Mouse (Mus musculus) intestine, postnatal 0 days (tissue): ENCODE results near the gene Kif2a. TPM values are rescaled to one million over a fixed set of nuclear protein-coding genes. Genes with fewer than 3 reads are reported as not detected.
A peak's percentile ranks its signal among the peaks of the same experiment; 100 is the strongest.
"Not testable (repeated sequence)": the region's sequence is repeated elsewhere in the genome, so short reads cannot be mapped to it uniquely, and the experiment has no call there.

Experiments used
- ATAC-seq: fragments of 200-750 bp; cut with Nextera tagmentation; 2 replicates; pipeline ENCODE4 v1.8.0; 2017; ENCODE audit warnings: mild to moderate bottlenecking, moderate TSS enrichment, moderate library complexity
- H3K27ac ChIP-seq: fragments of 300-500 bp; sonication (generic); 2 replicates; pipeline ENCODE4 v1.5.1; 2014; ENCODE audit warnings: mild to moderate bottlenecking, low read depth, low read length, moderate library complexity
- H3K27me3 ChIP-seq: fragments of 300-500 bp; sonication (generic); replicated peaks from 2 replicates; pipeline ENCODE4 v1.6.1; 2014; ENCODE audit warnings: low read length, mixed read lengths; ENCODE audit not compliant: control insufficient read depth, insufficient read depth
- H3K36me3 ChIP-seq: fragments of 300-500 bp; sonication (generic); 2 replicates; pipeline ENCODE4 v1.6.1; 2014; ENCODE audit warnings: mild to moderate bottlenecking, moderate library complexity; ENCODE audit not compliant: control insufficient read depth, insufficient read depth
- H3K4me1 ChIP-seq: fragments of 300-500 bp; sonication (generic); replicated peaks from 2 replicates; pipeline ENCODE4 v1.6.1; 2014; ENCODE audit warnings: antibody characterized with exemption, low read length, mixed read lengths; ENCODE audit not compliant: control insufficient read depth, insufficient read depth
- H3K4me2 ChIP-seq: fragments of 300-500 bp; sonication (generic); replicated peaks from 2 replicates; pipeline ENCODE4 v1.6.1; 2014; ENCODE audit warnings: low read depth, mild to moderate bottlenecking, moderate library complexity
- H3K4me3 ChIP-seq: fragments of 300-500 bp; sonication (generic); 2 replicates; pipeline ENCODE4 v1.5.1; 2014; ENCODE audit warnings: low read depth, low read length
- H3K9ac ChIP-seq: fragments of 300-500 bp; sonication (generic); 2 replicates; pipeline ENCODE4 v1.6.1; 2014; ENCODE audit warnings: mild to moderate bottlenecking, low read depth, low read length
- H3K9me3 ChIP-seq: fragments of 300-500 bp; sonication (generic); 2 replicates; pipeline ENCODE4 v1.6.1; 2016; ENCODE audit warnings: mixed run types; ENCODE audit not compliant: control insufficient read depth
- CTCF ChIP-seq: sonication (generic); IDR thresholded peaks from 2 replicates; pipeline ENCODE4 v1.5.1; 2016; ENCODE audit warnings: low read depth, mild to moderate bottlenecking, control low read depth, antibody characterized with exemption, moderate library complexity
- WGBS: fragments of 180-500 bp; shearing (Covaris S2); extraction: QIAGEN DNeasy Blood & Tissue Kit; methylation state at CpG from one replicate; pipeline ENCODE4 v1.1.7; 2014; 5-methylcytosine and 5-hydroxymethylcytosine counted together
- polyA plus RNA-seq: library from polyadenylated mRNA; unstranded; fragments of >200 nt; fragmentation: Nextera tagmentation; extraction: Ambion mirVana; gene quantifications from 2 replicates; pipeline ENCODE4 v1.2.1, GENCODE M21; 2015

Gene Kif2a
- polyA plus RNA-seq, 1 experiment from 2014 or later = 20.6 TPM

DNA sequence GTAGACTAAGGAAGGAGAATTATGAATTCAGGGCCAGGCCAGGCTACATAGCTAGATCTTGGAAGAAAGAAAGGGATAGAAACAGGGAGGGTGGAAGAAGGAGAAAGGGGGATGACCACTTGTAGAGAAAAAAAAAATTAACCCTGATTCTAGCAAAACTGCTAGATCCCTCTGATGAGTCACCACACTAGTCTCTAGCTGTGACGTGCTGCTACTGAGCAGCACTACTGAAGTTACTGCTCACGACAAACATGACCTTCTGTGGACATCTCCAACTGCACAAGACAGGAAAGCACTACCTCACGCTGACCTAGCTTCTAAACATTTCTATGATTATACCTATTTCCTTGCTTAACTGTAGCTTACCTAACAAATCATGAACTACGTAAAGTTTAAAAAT lies 93.6 kb downstream of the Kif2a start:
- WGBS = 85% methylated on average over 4 of the region's 4 CpGs
- no peak overlapping the region for H3K4me3 ChIP-seq
- no peak for TF ChIP-seq CTCF
- H3K9ac ChIP-seq = no peak overlapping the region
- H3K27me3 ChIP-seq = no peaks in the 10 kb centered on the region
- H3K36me3 ChIP-seq = peaks cover 13% of the 10 kb centered on the region; the same call in 1 of the 2 replicates
- ATAC-seq = no peak
- no peaks in the 10 kb centered on the region for H3K9me3 ChIP-seq
- no peak overlapping the region for H3K27ac ChIP-seq
- no peaks in the 10 kb centered on the region for H3K4me1 ChIP-seq
- H3K4me2 ChIP-seq = no peak overlapping the region

- H3K4me2 ChIP-seq, H3K4me3 ChIP-seq, ATAC-seq, H3K4me1 ChIP-seq, H3K27me3 ChIP-seq, H3K9me3 ChIP-seq, H3K27ac ChIP-seq, H3K9ac ChIP-seq: not testable (repeated sequence)
- 81% methylated on average over 3 of the region's 3 CpGs for WGBS
- H3K36me3 ChIP-seq = peaks cover 17% of the 10 kb centered on the region; the same call in 1 of the 2 replicates
Observed at GRCm38 (mm10) chr13:106925921-106926320, 96.0 kb downstream of the Kif2a start.

GRCm38 (mm10) chr13:106918322-106919050 lies 103.4 kb downstream of the Kif2a start:
- WGBS = 62% methylated on average over 7 of the region's 7 CpGs

DNA sequence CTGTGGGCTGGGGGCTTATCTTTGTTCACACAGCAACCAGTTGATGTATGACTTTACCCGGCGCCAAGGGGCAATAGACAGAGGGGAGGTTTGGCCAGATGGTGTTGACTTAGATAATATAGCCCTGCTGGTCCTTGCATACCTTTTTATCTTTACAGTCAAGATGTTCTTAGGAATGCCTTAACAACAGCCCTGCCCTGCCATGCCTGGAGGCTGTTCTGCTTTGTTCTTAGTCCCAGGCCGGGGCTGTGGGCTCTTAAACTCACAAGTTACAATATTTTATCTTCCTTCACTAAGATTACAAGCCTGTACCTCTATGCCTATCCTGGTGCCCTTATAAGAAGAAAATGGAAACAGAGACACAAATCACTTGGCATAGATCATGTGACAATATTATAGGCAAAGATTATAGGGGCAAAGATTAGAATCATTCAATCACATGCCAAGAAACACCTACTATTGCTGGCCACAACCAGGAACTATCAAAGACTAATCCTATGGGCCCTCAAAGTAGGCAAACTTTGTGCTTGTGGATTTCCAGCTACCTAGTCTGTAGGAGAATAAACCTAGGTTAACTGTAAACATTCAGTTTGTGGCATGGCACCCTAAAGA lies 108.7 kb downstream of the Kif2a start:
- Histone ChIP-seq H3K9ac (no peak overlapping the region), H3K4me2 (no peak overlapping the region), H3K27ac (no peak overlapping the region), H3K9me3 (no peaks in the 10 kb centered on the region), H3K36me3 (peaks cover 9% of the 10 kb centered on the region; the same call in 1 of the 2 replicates), H3K4me1 (no peaks in the 10 kb centered on the region), H3K27me3 (no peaks in the 10 kb centered on the region), H3K4me3 (no peak overlapping the region)
- WGBS = 38% methylated on average over 3 of the region's 3 CpGs
- no peak for TF ChIP-seq CTCF
- ATAC-seq = no peak

More at GRCm38 (mm10) chr13:106918322-106919050, 103.4 kb downstream of the Kif2a start:
- peak; percentile 77 for TF ChIP-seq CTCF
- Histone ChIP-seq H3K36me3 (peaks cover 16% of the 10 kb centered on the region), H3K27me3 (no peaks in the 10 kb centered on the region), H3K9ac (no peak overlapping the region), H3K9me3 (no peaks in the 10 kb centered on the region), H3K4me3 (no peak overlapping the region), H3K4me2 (no peak overlapping the region), H3K4me1 (no peaks in the 10 kb centered on the region), H3K27ac (no peak overlapping the region)
- ATAC-seq = no peak

- no peak for ATAC-seq
- no peak overlapping the region for H3K4me2 ChIP-seq
- no peak for TF ChIP-seq CTCF
- peaks cover 29% of the 10 kb centered on the region for H3K36me3 ChIP-seq
- no peaks in the 10 kb centered on the region for H3K9me3 ChIP-seq
- 97% methylated on average over 10 of the region's 10 CpGs for WGBS
- no peak overlapping the region for H3K4me3 ChIP-seq
- H3K27ac ChIP-seq = no peak overlapping the region
- no peaks in the 10 kb centered on the region for H3K27me3 ChIP-seq
- no peak overlapping the region for H3K9ac ChIP-seq
- H3K4me1 ChIP-seq = no peaks in the 10 kb centered on the region
Observed at GRCm38 (mm10) chr13:106910096-106910495, 111.8 kb downstream of the Kif2a start.

Other genes starting within 250 kb of the Kif2a start
- gene Ipo11, start 85.2 kb downstream of the Kif2a start, polyA plus RNA-seq = 12.0 and 13.6 TPM in 2 replicates
- gene Dimt1, start 75.0 kb downstream of the Kif2a start, polyA plus RNA-seq = 10.1 and 11.6 TPM in 2 replicates